Mouse (Mus musculus): Measurements from ENCODE around the gene Gas2l3.

GRCm38 (mm10) chr10:89470596-89471353, 27.0 kb upstream of the Gas2l3 start:
- TF ChIP-seq ZC3H11A (IDR thresholded peaks at IDR 0.05; ENCODE audit: borderline replicate concordance, low read depth, low read length) (no peak), ZNF384 (IDR thresholded peaks at IDR 0.05; ENCODE audit: low read depth, low read length) (peak; percentile 87; the same call in 1 of the 2 replicates), CHD2 (IDR thresholded peaks at IDR 0.05; ENCODE audit: low read depth, low read length) (no peak), MAFK (IDR thresholded peaks at IDR 0.05; ENCODE audit: insufficient read depth, low read depth, low read length) (peak; percentile 96), HCFC1 (IDR thresholded peaks at IDR 0.05; ENCODE audit: borderline replicate concordance, insufficient read depth, low read length) (no peak)

Data from ES-E14 (cell line).